Mouse (Mus musculus) CD8-positive naive resting alpha-beta T cell, adult 57 days (primary cell): ENCODE data around the gene Ddx60. TPM values are rescaled to one million over a fixed set of nuclear protein-coding genes. Genes with fewer than 3 reads are reported as not detected.

ENCODE experiments used
- total RNA-seq: library from RNA; stranded (reverse); gene quantifications from one replicate; pipeline ENCODE4 v1.2.4, GENCODE M21; 2023

Ddx60 gene
- total RNA-seq = 24.1 TPM

DNA sequence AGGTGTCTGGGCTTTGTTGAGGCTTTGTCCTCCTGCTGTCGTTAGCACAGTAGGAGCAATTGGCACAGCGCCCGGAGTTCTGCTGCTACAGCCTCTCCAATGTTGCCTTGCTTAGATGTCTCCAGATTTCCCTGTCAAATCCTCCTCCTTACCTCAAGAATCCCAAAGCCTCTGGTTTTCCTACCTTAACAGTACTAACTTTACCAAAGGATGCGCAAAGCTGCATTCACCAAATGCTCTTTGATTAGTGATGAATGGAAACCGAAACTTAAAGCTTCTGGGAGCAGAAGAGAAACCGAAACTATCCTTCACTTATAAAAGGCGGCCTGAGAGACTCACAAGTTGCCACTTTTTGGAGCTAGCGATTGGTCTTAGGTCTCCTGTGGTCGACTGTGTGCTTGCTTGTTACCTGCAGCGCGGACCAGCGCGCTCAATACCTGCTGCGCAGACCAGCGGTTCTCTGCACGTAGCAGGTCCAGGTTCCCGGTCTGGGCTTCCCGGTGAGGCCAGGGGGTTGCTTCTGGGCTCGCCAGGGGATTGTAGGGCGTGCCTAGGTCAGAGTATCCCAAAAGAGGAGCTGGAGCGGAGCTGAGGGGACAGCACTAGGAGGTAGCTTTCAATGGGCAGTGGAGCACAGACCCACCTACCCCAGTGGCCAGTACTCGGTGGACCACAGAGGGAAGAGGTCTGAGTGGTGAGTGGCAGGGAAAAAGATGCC is at the start of gene Ddx60:
Ddx60 (plus strand) TSS at position 311 of the 718 bp plus-strand sequence.

DNA sequence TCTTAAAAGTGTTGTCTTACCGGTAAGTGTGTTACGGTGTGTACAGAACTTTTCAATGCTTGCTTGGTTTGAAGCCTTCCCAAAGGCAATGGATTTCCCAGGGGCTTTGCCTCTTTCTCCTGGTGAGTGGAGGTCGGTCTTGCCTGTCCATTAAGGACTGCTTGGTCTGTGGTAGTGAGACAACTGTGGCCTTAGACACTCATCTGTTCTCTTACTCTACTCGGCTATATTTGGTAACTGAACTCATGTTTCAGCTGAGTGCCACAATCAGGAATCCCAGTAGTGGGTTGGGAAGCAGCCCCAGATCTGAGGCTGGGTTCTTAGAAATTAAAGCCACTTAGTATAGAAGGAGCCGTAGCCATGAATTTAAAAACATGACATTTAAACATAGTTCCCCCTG is 25.4 kb upstream of the Ddx60 start, which contains the start of gene Palld:
Palld (minus strand) TSS at position 170 of the 400 bp plus-strand sequence.

Other genes with a start within 250 kb of the Ddx60 start
- gene Palld, start 25.4 kb upstream of the Ddx60 start, total RNA-seq = 4.7 TPM
- not detected for gene Anxa10, start 195.1 kb downstream of the Ddx60 start, total RNA-seq